Mouse (Mus musculus): ENCODE measurements around the gene Bbs9. TPM values are rescaled to one million over a fixed set of nuclear protein-coding genes. Genes with fewer than 3 reads are reported as not detected.
A peak's percentile ranks its signal among the peaks of the same experiment; 100 is the strongest.

The Bbs9 gene
- polyA plus RNA-seq (2015; fragmentation: Nextera tagmentation; extraction: Ambion mirVana) = 13.0 TPM in 2 replicates

DNA sequence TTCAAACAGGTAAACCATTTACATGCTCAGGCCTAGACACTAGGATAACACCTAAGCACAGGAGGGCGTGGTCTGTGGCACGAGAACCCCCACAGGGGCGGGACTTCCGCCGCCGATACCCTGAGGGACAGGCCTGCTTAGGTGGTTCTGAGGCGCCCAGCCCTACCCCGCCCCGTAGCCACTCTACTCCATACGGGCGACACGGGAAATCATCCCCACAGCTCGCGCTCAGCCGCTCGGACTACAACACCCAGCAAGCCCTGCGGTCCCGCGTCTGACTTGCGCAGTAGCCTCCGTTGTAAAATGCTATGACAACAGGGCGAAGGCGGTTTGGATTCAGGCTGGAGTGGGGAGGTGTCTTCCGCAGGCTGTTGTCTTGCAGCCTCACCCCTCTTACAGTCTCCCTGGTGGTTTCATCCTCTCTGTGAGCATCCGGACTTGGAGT, at the start of gene Bbs9:
Gene Bbs9 (plus strand): TSS at position 292 of the 445 bp plus-strand sequence.
- H3K9me3 ChIP-seq = no peaks in the 10 kb centered on the region
- no peaks in the 10 kb centered on the region for H3K36me3 ChIP-seq
- H3K27me3 ChIP-seq = no peaks in the 10 kb centered on the region
- under 1% methylated on average over 25 of the region's 25 CpGs for WGBS
- peak within 1 kb of the TSS; percentile 68; the same call in 1 of the 2 replicates for H3K27ac ChIP-seq
- ATAC-seq (ENCODE audit: insufficient number of reproducible peaks, low FRiP score, low TSS enrichment, low read depth) = peak; percentile 96
- peak within 1 kb of the TSS; percentile 72 for H3K4me2 ChIP-seq
- peak within 1 kb of the TSS; percentile 57 for H3K4me3 ChIP-seq
- 0 out of 2 replicates have a peak, but pooled peaks cover 7% of the 10 kb centered on the region for H3K4me1 ChIP-seq
- peak within 1 kb of the TSS; percentile 58 for H3K9ac ChIP-seq

- ATAC-seq (ENCODE audit: insufficient number of reproducible peaks, low FRiP score, low TSS enrichment, low read depth) = no peak
- H3K4me1 ChIP-seq = peaks cover 20% of the 10 kb centered on the region
- no peak overlapping the region for H3K4me2 ChIP-seq
- no peaks in the 10 kb centered on the region for H3K9me3 ChIP-seq
- no peaks in the 10 kb centered on the region for H3K27me3 ChIP-seq
- H3K27ac ChIP-seq = no peak overlapping the region
- 13% methylated on average over 3 of the region's 4 CpGs for WGBS
- H3K36me3 ChIP-seq = no peaks in the 10 kb centered on the region
- H3K4me3 ChIP-seq = no peak overlapping the region
- no peak overlapping the region for H3K9ac ChIP-seq
Observed at GRCm38 (mm10) chr9:22428028-22428665, 47.4 kb upstream of the Bbs9 start.

GRCm38 (mm10) chr9:22428666-22429410, 46.7 kb upstream of the Bbs9 start:
- 48% methylated on average over 14 of the region's 14 CpGs for WGBS
- Histone ChIP-seq H3K27ac (no peak overlapping the region), H3K9ac (no peak overlapping the region), H3K4me1 (peaks cover 20% of the 10 kb centered on the region), H3K4me2 (no peak overlapping the region), H3K4me3 (no peak overlapping the region), H3K9me3 (no peaks in the 10 kb centered on the region), H3K27me3 (no peaks in the 10 kb centered on the region), H3K36me3 (no peaks in the 10 kb centered on the region)
- no peak for ATAC-seq (ENCODE audit: insufficient number of reproducible peaks, low FRiP score, low TSS enrichment, low read depth)

GRCm38 (mm10) chr9:22429533-22430241, 45.8 kb upstream of the Bbs9 start:
- Histone ChIP-seq H3K4me2 (peak overlapping the region; percentile 31; the same call in 1 of the 2 replicates), H3K36me3 (no peaks in the 10 kb centered on the region), H3K27me3 (no peaks in the 10 kb centered on the region), H3K4me1 (peaks cover 20% of the 10 kb centered on the region), H3K9ac (no peak overlapping the region), H3K9me3 (no peaks in the 10 kb centered on the region), H3K27ac (no peak overlapping the region), H3K4me3 (no peak overlapping the region)
- no peak for ATAC-seq (ENCODE audit: insufficient number of reproducible peaks, low FRiP score, low TSS enrichment, low read depth)
- WGBS = 31% methylated on average over 15 of the region's 15 CpGs

DNA sequence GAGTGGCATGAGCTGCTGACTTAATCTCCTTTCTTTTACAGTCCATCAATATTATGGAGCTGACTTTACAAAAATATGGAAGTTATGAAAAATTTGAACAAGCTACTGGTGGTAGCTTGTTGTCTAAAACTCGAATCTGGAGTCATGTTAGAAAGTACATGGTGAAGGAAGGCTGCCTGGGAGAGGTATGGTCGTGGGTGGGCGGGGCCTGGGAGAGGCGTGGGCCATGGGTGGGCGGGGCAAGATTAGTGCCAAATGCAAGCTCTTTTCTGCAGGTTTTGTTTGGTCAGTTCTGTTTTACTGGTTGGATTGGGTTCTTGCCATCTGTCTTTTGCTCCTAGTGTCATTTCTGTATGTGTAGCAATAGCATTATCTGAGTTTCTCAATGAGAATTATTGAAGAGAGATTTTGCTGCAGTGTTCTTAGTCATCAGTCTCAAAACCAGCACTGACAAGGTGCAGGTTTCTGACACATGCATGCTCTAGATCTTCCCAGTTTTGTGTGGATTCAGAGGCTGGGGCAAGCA, 45.1 kb upstream of the Bbs9 start:
- WGBS = 21% methylated on average over 5 of the region's 5 CpGs
- no peaks in the 10 kb centered on the region for H3K36me3 ChIP-seq
- H3K4me1 ChIP-seq = peaks cover 20% of the 10 kb centered on the region
- no peak for ATAC-seq (ENCODE audit: insufficient number of reproducible peaks, low FRiP score, low TSS enrichment, low read depth)
- H3K27me3 ChIP-seq = no peaks in the 10 kb centered on the region
- no peaks in the 10 kb centered on the region for H3K9me3 ChIP-seq
- H3K27ac ChIP-seq = no peak overlapping the region
- H3K4me3 ChIP-seq = no peak overlapping the region
- H3K4me2 ChIP-seq = 0 out of 2 replicates have a peak overlapping the region, but pooled peaks have one; percentile 31
- H3K9ac ChIP-seq = no peak overlapping the region

GRCm38 (mm10) chr9:22433221-22433620, 42.3 kb upstream of the Bbs9 start:
- H3K4me2 ChIP-seq = no peak overlapping the region
- H3K9ac ChIP-seq = no peak overlapping the region
- no peak overlapping the region for H3K27ac ChIP-seq
- H3K4me3 ChIP-seq = no peak overlapping the region
- no peaks in the 10 kb centered on the region for H3K36me3 ChIP-seq
- H3K27me3 ChIP-seq = no peaks in the 10 kb centered on the region
- ATAC-seq (ENCODE audit: insufficient number of reproducible peaks, low FRiP score, low TSS enrichment, low read depth) = no peak
- no peaks in the 10 kb centered on the region for H3K9me3 ChIP-seq
- 72% methylated on average over 2 of the region's 2 CpGs for WGBS
- H3K4me1 ChIP-seq = peaks cover 18% of the 10 kb centered on the region

DNA sequence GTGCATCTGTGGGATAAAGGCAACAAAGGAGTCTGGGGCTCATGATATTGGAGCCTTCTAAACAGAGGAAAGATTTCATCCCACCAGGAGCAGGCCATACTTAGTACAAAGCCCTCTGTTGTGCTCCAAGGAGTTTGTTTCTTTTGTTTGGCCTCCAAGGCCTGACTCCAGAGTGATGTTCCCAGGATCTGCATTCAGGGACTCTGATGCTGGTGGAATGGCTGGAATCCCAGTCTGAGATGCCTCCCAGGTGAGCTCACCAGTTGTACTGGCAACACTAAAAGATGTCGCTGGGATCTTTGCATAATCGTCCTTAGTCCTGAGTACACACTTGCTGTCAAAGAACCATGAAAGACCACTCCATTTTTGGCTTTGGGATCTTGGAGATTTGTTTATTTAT, 41.4 kb upstream of the Bbs9 start:
- H3K36me3 ChIP-seq = no peaks in the 10 kb centered on the region
- WGBS = 87% methylated on average over 2 of the region's 2 CpGs
- H3K27me3 ChIP-seq = no peaks in the 10 kb centered on the region
- H3K9me3 ChIP-seq = no peaks in the 10 kb centered on the region
- H3K4me2 ChIP-seq = no peak overlapping the region
- ATAC-seq (ENCODE audit: insufficient number of reproducible peaks, low FRiP score, low TSS enrichment, low read depth) = no peak
- H3K4me1 ChIP-seq = peaks cover 9% of the 10 kb centered on the region
- no peak overlapping the region for H3K4me3 ChIP-seq
- no peak overlapping the region for H3K9ac ChIP-seq
- H3K27ac ChIP-seq = no peak overlapping the region

DNA sequence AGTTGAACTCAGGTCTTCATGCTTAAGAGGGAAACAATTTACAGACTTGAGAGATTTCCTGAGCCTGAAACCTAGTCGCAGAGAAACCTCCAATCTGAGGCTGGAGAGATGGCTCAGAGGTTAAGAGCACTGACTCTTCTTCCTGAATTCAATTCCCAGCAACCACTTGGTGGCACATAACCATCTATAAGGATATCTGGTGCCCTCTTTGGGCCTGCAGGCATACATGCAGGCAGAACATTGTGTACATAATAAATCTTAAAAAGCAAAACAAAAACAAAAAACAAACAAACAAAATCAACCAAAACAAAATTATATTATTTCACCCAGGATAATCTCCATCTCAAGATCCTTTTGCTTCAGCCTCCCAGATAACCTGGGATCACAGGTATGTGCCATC, 36.7 kb upstream of the Bbs9 start:
- H3K4me2 ChIP-seq = no peak overlapping the region
- no peak overlapping the region for H3K9ac ChIP-seq
- H3K36me3 ChIP-seq = no peaks in the 10 kb centered on the region; the same call in 1 of the 2 replicates
- no peak overlapping the region for H3K27ac ChIP-seq
- 64% methylated on average over 1 of the region's 1 CpGs for WGBS
- H3K9me3 ChIP-seq = no peaks in the 10 kb centered on the region
- H3K4me3 ChIP-seq = no peak overlapping the region
- H3K4me1 ChIP-seq = no peaks in the 10 kb centered on the region
- no peaks in the 10 kb centered on the region for H3K27me3 ChIP-seq
- no peak for ATAC-seq (ENCODE audit: insufficient number of reproducible peaks, low FRiP score, low TSS enrichment, low read depth)

DNA sequence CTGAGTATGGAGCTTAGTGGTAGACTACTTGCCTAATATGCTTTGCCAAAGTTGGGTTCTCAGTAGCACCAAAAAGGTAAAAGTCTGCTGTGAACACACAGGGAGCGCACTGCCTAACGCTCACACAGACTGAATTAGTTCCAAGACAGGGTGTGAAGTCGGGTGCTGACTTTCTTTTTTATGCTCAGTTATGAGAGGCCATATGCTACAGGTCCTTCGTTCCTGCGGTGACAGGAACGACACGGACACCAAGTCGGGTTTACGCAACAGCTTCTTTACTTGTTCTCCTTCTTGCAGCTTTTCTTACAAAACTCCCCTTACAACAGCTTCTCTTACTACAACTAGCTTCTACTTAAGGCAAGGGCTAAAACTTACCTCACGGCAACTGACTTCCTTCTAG, 32.4 kb upstream of the Bbs9 start:
- peaks cover 21% of the 10 kb centered on the region for H3K36me3 ChIP-seq
- ATAC-seq (ENCODE audit: insufficient number of reproducible peaks, low FRiP score, low TSS enrichment, low read depth) = no peak
- no peak overlapping the region for H3K9ac ChIP-seq
- H3K9me3 ChIP-seq = no peaks in the 10 kb centered on the region
- WGBS = 82% methylated on average over 10 of the region's 10 CpGs
- no peak overlapping the region for H3K4me3 ChIP-seq
- no peaks in the 10 kb centered on the region for H3K27me3 ChIP-seq
- no peaks in the 10 kb centered on the region for H3K4me1 ChIP-seq
- H3K27ac ChIP-seq = no peak overlapping the region
- no peak overlapping the region for H3K4me2 ChIP-seq

GRCm38 (mm10) chr9:22445123-22445522, 30.4 kb upstream of the Bbs9 start:
- WGBS = 87% methylated on average over 1 of the region's 1 CpGs
- Histone ChIP-seq H3K4me2 (no peak overlapping the region), H3K4me1 (no peaks in the 10 kb centered on the region)

DNA sequence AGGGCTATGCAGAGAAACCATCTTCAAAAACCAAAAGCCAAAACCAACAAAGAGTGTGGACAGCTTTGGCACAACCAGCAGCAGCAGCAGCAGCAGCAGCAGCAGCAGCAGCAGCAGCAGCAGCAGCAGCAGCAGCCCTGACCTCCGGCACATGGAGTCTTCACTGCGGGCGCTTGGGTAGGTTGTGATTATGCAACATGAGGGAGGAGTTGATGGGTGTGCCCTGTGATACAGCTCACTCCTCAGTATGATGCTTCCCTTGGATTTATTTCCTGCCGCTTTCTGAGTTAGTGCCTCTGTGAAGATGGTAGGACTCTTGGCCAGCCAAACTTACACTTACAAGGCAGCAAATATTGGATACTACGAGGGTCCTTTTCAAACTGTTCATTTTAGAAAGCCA, 28.3 kb upstream of the Bbs9 start:
- Histone ChIP-seq H3K9ac (no peak overlapping the region), H3K4me3 (no peak overlapping the region)
- no peak for ATAC-seq (ENCODE audit: insufficient number of reproducible peaks, low FRiP score, low TSS enrichment, low read depth)

More at GRCm38 (mm10) chr9:22445123-22445522, 30.4 kb upstream of the Bbs9 start:
- no peak for ATAC-seq (ENCODE audit: insufficient number of reproducible peaks, low FRiP score, low TSS enrichment, low read depth)
- H3K27ac ChIP-seq = no peak overlapping the region
- H3K9ac ChIP-seq = no peak overlapping the region
- no peaks in the 10 kb centered on the region for H3K27me3 ChIP-seq
- H3K36me3 ChIP-seq = peaks cover 41% of the 10 kb centered on the region
- no peaks in the 10 kb centered on the region for H3K9me3 ChIP-seq
- H3K4me3 ChIP-seq = no peak overlapping the region

More for the DNA sequence above, 28.3 kb upstream of the Bbs9 start:
- 88% methylated on average over 5 of the region's 5 CpGs for WGBS
- no peak overlapping the region for H3K4me2 ChIP-seq
- H3K9me3 ChIP-seq = no peaks in the 10 kb centered on the region
- no peak overlapping the region for H3K27ac ChIP-seq
- peaks cover 58% of the 10 kb centered on the region for H3K36me3 ChIP-seq
- H3K4me1 ChIP-seq = no peaks in the 10 kb centered on the region
- no peaks in the 10 kb centered on the region for H3K27me3 ChIP-seq

All from limb, embryonic 15.5 days (tissue).